Mouse (Mus musculus): ENCODE measurements around the gene Bach2. TPM values are rescaled to one million over a fixed set of nuclear protein-coding genes. Genes with fewer than 3 reads are reported as not detected.

Bach2 gene
- polyA plus RNA-seq, 1 experiment = 14.1 TPM

- peaks cover 1% of the 10 kb centered on the region; the same call in 1 of the 2 replicates for H3K36me3 ChIP-seq (ENCODE audit: control insufficient read depth, insufficient read depth, low read length)
- WGBS = 75% methylated on average over 12 of the region's 12 CpGs
- H3K27ac ChIP-seq (ENCODE audit: insufficient read depth, low read length) = no peak overlapping the region
- TF ChIP-seq POLR2A (IDR thresholded peaks at IDR 0.05; ENCODE audit: low read depth, low read length) (no peak), CTCF (IDR thresholded peaks at IDR 0.05; ENCODE audit: extremely low read depth, insufficient read depth, insufficient read length, insufficient replicate concordance) (no peak)
- H3K27me3 ChIP-seq (ENCODE audit: control insufficient read depth, insufficient read depth, low read length) = no peaks in the 10 kb centered on the region
- no peak for DNase-seq (ENCODE audit: low read depth in 1 of 2, low spot score in 2 of 2)
- H3K4me3 ChIP-seq (ENCODE audit: extremely low read depth, insufficient read depth, insufficient read length) = no peak overlapping the region
- peaks cover 32% of the 10 kb centered on the region; the same call in 1 of the 2 replicates for H3K4me1 ChIP-seq (ENCODE audit: control insufficient read depth, insufficient read depth, insufficient read length)
Measured at GRCm38 (mm10) chr4:32357996-32358600, 119.5 kb downstream of the Bach2 start.

GRCm38 (mm10) chr4:32358602-32359464 is 120.2 kb downstream of the Bach2 start:
- TF ChIP-seq CTCF (IDR thresholded peaks at IDR 0.05; ENCODE audit: extremely low read depth, insufficient read depth, insufficient read length, insufficient replicate concordance) (no peak), POLR2A (IDR thresholded peaks at IDR 0.05; ENCODE audit: low read depth, low read length) (no peak)
- Histone ChIP-seq H3K4me3 (ENCODE audit: extremely low read depth, insufficient read depth, insufficient read length) (0 out of 2 replicates have a peak overlapping the region, but pooled peaks have one; percentile 6), H3K27me3 (ENCODE audit: control insufficient read depth, insufficient read depth, low read length) (no peaks in the 10 kb centered on the region), H3K4me1 (ENCODE audit: control insufficient read depth, insufficient read depth, insufficient read length) (peaks cover 37% of the 10 kb centered on the region; the same call in 1 of the 2 replicates), H3K36me3 (ENCODE audit: control insufficient read depth, insufficient read depth, low read length) (peaks cover 1% of the 10 kb centered on the region; the same call in 1 of the 2 replicates), H3K27ac (ENCODE audit: insufficient read depth, low read length) (peak overlapping the region; percentile 68)
- 32% methylated on average over 12 of the region's 12 CpGs for WGBS
- no peak for DNase-seq (ENCODE audit: low read depth in 1 of 2, low spot score in 2 of 2)

DNA sequence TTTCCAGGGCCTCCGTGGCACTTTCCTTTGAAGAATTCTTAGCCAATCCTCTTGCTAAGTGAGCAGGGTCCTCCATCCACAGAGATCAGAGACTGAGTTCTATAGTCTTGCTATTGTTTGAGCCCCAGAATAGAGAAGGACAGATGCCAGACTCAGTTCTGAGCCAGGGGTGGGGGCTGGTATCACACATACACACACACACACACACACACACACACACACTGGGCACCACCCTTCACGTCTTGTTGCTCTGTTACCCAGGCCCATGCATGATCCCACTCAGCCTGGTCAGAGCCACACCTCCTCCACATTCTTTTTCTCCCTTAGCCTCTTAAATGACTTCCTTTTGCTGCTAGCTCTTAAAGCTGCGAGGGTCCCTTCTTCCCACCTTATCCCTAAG is 121.0 kb downstream of the Bach2 start:
- WGBS = 55% methylated on average over 3 of the region's 3 CpGs
- Histone ChIP-seq H3K4me3 (ENCODE audit: extremely low read depth, insufficient read depth, insufficient read length) (no peak overlapping the region), H3K36me3 (ENCODE audit: control insufficient read depth, insufficient read depth, low read length) (peaks cover under 1% of the 10 kb centered on the region; the same call in 1 of the 2 replicates), H3K27me3 (ENCODE audit: control insufficient read depth, insufficient read depth, low read length) (no peaks in the 10 kb centered on the region), H3K27ac (ENCODE audit: insufficient read depth, low read length) (no peak overlapping the region; the same call in 1 of the 2 replicates), H3K4me1 (ENCODE audit: control insufficient read depth, insufficient read depth, insufficient read length) (peaks cover 36% of the 10 kb centered on the region; the same call in 1 of the 2 replicates)
- TF ChIP-seq POLR2A (IDR thresholded peaks at IDR 0.05; ENCODE audit: low read depth, low read length) (no peak), CTCF (IDR thresholded peaks at IDR 0.05; ENCODE audit: extremely low read depth, insufficient read depth, insufficient read length, insufficient replicate concordance) (no peak)
- no peak for DNase-seq (ENCODE audit: low read depth in 1 of 2, low spot score in 2 of 2)

DNA sequence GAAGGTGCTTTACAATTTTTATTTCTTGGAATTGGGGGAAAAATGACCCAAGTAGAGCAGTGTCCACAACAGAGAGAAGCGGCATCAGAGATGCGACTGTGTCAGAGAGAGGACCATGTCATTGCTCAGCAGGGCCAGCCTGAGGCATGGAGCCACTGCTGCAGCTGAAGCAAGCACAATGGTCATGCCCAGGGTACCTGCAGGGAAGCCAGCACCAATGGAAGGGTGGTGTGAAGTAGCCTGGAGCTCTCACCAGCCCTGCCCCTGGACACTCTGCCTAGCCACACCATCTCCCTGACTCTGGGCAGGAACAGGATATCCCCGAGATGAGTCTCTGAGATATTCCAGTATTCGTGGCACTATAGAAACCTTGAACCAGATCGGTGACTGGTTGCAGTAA is 121.9 kb downstream of the Bach2 start:
- H3K4me3 ChIP-seq (ENCODE audit: extremely low read depth, insufficient read depth, insufficient read length) = no peak overlapping the region
- H3K36me3 ChIP-seq (ENCODE audit: control insufficient read depth, insufficient read depth, low read length) = no peaks in the 10 kb centered on the region; the same call in 1 of the 2 replicates
- no peak for DNase-seq (ENCODE audit: low read depth in 1 of 2, low spot score in 2 of 2)
- H3K4me1 ChIP-seq (ENCODE audit: control insufficient read depth, insufficient read depth, insufficient read length) = peaks cover 35% of the 10 kb centered on the region; the same call in 1 of the 2 replicates
- no peaks in the 10 kb centered on the region for H3K27me3 ChIP-seq (ENCODE audit: control insufficient read depth, insufficient read depth, low read length)
- WGBS = 82% methylated on average over 5 of the region's 5 CpGs
- no peak for TF ChIP-seq CTCF (IDR thresholded peaks at IDR 0.05; ENCODE audit: extremely low read depth, insufficient read depth, insufficient read length, insufficient replicate concordance)
- no peak for TF ChIP-seq POLR2A (IDR thresholded peaks at IDR 0.05; ENCODE audit: low read depth, low read length)
- no peak overlapping the region for H3K27ac ChIP-seq (ENCODE audit: insufficient read depth, low read length)

- 22% methylated on average over 14 of the region's 14 CpGs for WGBS
- TF ChIP-seq POLR2A (IDR thresholded peaks at IDR 0.05; ENCODE audit: low read depth, low read length) = no peak
- H3K36me3 ChIP-seq (ENCODE audit: control insufficient read depth, insufficient read depth, low read length) = no peaks in the 10 kb centered on the region; the same call in 1 of the 2 replicates
- H3K4me1 ChIP-seq (ENCODE audit: control insufficient read depth, insufficient read depth, insufficient read length) = peaks cover 30% of the 10 kb centered on the region; the same call in 1 of the 2 replicates
- H3K4me3 ChIP-seq (ENCODE audit: extremely low read depth, insufficient read depth, insufficient read length) = no peak overlapping the region
- H3K27me3 ChIP-seq (ENCODE audit: control insufficient read depth, insufficient read depth, low read length) = no peaks in the 10 kb centered on the region
- H3K27ac ChIP-seq (ENCODE audit: insufficient read depth, low read length) = peak overlapping the region; percentile 86
- peak in 1 of 2 experiments; percentile 54 for DNase-seq (ENCODE audit: low read depth in 1 of 2, low spot score in 2 of 2)
Measured at GRCm38 (mm10) chr4:32363488-32363984, 124.9 kb downstream of the Bach2 start.

- no peak for DNase-seq (ENCODE audit: low read depth in 1 of 2, low spot score in 2 of 2)
- TF ChIP-seq CTCF (IDR thresholded peaks at IDR 0.05; ENCODE audit: extremely low read depth, insufficient read depth, insufficient read length, insufficient replicate concordance) = no peak
- no peak for TF ChIP-seq POLR2A (IDR thresholded peaks at IDR 0.05; ENCODE audit: low read depth, low read length)
- 51% methylated on average over 13 of the region's 13 CpGs for WGBS
- Histone ChIP-seq H3K27me3 (ENCODE audit: control insufficient read depth, insufficient read depth, low read length) (no peaks in the 10 kb centered on the region), H3K4me3 (ENCODE audit: extremely low read depth, insufficient read depth, insufficient read length) (no peak overlapping the region), H3K4me1 (ENCODE audit: control insufficient read depth, insufficient read depth, insufficient read length) (peaks cover 18% of the 10 kb centered on the region; the same call in 1 of the 2 replicates), H3K27ac (ENCODE audit: insufficient read depth, low read length) (peak overlapping the region; percentile 74), H3K36me3 (ENCODE audit: control insufficient read depth, insufficient read depth, low read length) (no peaks in the 10 kb centered on the region; the same call in 1 of the 2 replicates)
Measured at GRCm38 (mm10) chr4:32365144-32365907, 126.7 kb downstream of the Bach2 start.

Measured in spleen, adult 2 months (tissue).